Mouse (Mus musculus) B cell, adult 2 months (primary cell): ENCODE measurements around the gene Neurl4.
"Not testable (repeated sequence)": the region's sequence is repeated elsewhere in the genome, so short reads cannot be mapped to it uniquely, and the experiment has no call there.

Source experiments
- DNase-seq, 2 experiments: peaks; one replicate each; pipeline ENCODE4 v3.0.0; 2022

Neurl4 gene

DNA sequence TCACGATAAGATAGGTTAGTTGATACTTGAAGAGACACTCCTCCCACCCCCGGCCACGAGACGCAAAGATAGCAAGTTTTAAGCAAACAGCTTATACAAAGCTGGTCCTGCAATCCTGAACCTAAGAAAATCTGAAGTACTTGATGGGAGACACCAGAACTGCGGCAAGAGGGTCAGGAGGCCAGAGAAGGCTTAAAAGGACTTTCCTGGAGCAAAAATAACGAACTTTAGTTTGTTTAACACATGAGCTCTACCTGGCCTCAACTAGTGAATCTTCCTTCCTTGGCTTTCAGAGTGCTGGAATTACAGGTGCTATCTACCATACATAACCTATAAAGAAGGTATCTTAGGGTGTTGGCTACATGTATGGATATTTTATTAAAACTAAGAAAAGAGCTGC is 33.8 kb downstream of the Neurl4 start:
- DNase-seq, result no peak

DNA sequence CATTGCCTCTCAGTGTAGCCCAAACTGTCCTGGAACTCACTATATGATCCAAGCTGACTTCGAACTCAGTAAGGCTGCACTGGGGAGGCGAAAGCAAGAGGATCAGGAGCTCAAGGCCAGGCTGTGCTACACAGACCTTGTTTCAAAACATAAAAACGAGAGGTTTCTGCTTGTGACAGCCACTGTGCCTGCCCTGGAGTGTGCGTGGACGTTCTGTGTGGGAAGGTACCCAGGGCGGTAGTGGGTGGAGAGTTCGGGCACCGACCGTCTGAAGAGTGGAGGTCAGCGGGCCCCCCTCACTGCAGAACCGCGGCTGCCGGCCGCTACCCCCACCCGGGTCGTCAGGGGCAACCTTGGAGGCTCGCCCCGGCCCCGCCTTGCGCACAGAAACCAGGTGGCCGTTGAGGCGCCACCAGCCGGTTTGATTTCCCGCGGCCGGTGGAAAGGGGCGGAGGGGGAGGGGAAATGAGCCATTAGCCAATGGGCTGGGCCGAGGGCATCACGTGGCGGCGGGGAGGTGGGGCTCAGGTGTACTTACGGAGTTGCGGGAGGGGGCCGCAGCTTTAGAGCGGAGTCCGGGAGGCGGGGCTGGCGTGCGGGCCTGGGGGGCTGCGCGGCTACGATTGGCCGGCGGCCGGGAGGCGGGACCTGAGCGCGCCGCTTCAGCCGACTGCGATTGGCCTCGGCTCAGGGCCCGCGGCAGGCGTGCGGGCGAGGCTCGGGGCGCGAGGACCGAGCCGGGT is 34.4 kb downstream of the Neurl4 start, which contains the start of gene Ybx2:
Ybx2 (plus strand) TSS at position 660 of the 743 bp plus-strand sequence.
- peak; percentile 88 to 90 for DNase-seq

DNA sequence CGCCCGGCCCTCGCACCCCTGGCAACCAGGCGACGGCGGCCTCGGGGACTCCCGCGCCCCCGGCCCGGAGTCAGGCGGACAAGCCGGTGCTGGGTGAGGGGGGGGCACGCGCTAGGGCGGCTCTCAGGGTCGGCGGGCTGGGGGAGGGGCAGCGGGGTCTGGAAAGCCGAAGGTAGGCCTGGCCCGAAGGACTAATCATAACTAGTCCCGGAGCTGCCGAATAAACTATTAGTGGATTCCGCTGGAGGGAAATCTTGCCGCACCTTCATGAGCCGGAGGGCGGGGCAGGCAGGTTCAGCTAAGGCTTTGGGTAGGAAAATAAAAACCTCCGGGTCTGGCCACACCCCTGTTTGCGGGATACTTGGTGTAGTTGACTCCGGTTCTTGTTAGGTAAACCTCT is 35.3 kb downstream of the Neurl4 start:
- DNase-seq, result peak in 1 of 2 experiments; percentile 27

DNA sequence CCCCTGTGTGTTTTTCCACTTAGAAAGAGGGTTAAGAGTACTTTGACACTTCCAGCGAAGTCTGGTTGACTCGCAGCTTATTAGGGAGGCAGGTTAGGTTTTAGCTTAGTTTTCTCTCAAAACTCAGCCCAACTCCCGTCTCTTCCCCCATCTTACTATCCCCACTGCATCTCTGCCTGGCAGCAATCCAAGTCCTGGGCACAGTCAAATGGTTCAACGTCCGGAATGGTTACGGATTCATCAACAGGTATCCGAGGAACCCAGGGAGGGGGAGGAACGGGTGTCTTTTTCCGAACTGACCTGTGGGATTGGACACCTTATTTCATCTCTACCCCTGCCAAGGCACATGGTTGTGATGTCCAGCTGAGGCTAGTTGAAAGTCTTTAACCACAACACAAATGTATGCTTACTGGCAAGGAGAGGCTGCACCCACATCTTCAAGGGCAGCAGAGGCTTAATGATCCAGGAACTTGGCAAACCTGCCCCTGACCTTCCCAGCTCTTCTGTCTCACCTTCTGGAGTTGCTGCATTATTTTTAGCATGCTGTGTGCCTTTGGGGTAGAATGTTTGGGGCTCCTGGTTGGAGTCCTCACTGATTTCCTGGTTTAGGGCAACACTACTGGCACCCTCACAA is 36.0 kb downstream of the Neurl4 start:
- no peak for DNase-seq

DNA sequence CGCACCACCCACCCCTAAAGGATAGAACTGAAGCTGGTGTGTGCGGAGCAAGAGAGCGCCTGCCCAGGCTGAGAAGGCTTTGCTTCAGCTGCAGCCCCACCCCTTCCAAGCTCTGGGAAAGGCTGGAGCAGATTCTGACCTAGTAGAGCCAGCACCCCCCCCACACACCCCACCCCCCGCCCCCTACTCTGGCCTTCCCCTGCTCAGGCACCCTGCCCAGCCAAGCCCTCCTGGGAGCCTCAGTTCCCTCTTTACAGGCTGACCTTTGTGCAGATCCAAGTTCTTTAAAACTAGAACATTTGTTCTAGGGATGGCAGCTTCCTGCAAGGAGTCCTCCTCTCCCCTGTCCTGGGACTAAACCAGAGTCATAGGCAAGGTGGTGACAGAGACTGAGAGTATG is 36.5 kb downstream of the Neurl4 start:
- no peak for DNase-seq

DNA sequence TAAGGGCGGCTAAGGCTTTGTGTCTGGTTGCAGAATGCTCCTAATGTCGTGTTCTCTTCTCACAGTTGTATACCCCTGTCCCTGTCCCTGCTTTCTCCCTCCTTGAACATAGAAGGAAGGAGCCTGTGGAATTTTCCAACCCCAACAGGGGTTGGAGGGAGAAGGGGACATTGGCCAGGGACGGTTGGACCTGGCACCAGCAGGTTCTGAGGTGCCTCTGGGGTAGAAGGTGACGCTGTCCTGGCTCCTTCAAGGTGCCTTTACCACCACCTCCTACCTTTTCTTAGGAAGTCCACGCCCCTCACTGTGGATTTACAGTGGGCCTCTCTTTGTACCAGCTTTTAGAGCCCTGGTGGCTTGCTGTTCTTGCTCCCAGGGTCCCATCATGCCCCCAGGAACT is 37.0 kb downstream of the Neurl4 start:
- no peak for DNase-seq

DNA sequence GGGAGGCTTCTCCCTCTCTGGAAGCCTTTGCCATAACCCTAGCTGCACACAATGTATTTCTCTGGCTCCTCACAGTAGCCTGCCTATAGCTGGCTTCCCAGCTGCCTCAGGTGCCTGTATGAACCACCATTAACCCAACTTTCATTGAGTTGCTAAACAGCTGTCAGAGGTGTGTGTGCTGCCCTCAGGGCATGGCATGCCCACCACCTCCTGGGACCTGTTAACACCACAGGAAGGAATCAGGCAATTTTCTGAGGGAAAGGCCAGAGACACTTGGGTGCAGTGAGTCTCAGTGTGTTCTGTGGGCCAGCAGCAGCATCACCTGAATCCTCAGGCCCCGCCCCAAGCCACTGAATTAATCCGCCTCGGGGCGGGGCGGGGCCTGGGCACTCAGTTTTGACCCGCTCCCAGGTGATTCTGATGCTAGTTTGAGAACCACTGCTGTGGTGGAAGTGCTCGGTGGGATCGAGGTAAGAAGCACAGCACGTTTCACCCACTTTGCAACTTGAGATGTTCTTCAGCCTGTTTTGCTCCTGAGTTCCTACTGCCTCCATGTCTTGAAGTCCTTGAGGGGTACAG is 37.6 kb downstream of the Neurl4 start:
- DNase-seq, result no peak

DNA sequence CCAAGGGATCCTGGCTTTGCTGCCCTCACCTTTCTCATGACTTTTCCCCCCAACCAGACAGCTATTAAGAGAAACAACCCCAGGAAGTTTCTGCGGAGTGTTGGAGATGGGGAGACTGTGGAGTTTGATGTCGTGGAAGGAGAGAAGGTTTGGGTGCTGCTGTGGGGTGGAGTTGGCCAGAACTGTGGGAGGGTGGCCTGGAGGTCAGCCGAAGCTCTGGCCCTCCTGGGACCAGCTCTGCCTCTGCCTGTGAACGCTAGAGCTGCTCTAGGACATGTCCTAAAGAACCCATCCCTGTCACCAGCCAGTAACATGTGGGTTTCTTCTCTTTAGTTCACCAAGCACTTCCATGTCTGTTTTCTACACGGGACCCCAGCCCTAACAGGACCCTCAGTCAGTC is 38.3 kb downstream of the Neurl4 start:
- DNase-seq, result no peak

DNA sequence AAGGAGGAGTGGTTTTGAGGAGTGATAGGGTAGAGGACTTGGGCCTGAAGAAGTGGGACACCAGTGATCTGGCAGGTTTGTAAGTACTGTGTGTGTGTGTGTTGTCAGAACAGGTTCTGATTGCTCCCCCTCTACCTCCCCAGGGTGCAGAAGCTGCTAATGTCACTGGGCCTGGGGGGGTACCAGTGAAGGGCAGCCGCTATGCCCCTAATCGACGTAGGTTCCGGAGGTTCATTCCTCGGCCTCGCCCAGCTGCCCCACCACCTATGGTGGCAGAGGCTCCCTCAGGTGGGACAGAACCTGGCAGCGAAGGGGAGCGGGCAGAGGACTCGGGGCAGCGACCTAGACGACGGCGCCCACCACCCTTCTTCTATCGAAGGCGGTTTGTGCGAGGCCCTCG is 38.9 kb downstream of the Neurl4 start:
- no peak for DNase-seq

DNA sequence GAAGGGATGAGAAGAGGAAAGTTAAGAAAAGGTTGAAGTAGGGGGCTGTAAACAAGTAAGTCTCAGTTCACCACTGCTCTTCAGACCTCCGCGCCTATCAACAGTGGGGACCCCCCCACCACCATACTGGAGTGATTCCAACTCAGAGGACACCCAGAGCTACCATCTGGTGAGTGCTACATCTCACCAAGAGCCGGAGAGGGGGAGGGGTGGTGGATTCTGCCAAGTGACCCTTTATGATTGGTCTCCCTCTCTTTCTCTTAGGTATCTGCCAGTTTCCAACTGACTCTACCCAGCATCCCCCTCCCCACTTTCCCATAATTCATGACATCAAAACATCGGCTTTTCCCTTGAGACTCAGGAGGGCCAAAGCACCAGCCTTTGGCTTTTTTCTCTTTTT is 40.1 kb downstream of the Neurl4 start:
- DNase-seq, result no peak

DNA sequence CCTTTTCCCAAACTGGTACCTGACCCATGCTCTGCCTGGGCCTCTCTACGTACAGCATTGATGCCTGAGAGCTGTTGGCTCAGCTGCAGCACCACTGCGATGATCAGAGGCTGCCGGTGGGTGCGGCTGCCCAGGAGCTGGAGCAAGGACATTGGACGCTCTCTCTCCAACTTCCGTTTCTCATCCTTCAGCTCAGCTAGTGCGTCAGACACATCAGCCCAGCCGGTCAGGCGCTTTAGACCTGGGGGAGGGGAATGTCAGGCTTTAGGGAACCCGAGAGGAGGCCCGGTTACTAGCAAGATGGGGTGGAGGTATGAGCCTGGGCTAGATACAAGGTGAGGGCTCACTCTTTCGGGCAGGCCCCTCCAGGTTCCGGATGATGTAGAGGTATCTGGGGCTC is 44.3 kb downstream of the Neurl4 start:
- DNase-seq, result no peak

DNA sequence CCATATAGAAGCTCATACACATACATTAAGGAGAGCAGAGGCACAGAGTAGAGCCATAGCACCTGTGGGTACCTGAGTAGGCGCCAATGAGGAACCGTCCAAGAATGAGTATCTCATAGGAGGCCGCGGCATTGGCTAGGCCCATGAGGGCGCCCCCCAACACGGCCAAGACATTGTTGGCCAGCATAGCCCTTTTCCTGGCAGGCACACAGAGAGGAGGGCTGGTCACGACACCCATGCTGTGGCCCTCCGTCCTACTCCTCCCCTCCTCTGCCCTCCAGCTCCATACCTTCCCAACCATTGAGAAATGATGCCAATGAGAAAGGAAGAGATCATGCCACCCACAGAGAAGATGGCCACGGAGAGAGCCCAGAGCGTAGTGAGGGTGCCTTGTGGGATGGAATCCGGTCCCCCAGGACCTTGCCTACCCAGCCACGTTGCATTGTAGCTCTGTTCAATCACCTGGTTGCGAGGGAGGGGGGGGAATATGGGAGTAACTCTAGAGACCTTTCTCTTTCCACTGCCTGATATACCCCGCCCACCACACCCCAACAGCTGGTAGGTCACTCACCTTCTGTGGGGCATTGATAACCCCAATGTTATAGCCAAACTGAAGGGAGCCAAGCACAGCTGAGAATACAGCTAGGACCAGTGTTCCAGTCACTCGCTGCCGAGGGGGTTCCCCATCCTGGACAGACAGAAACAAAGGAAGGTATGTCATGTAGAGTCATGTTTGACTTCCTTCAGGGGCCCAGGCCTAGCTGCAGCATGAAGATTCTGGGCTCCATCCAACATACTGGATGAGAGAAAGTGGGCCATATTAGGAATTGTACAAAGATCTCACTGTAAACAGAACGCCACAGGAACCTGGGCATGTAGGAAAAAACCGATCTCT is 45.4 kb downstream of the Neurl4 start:
- DNase-seq, result no peak

DNA sequence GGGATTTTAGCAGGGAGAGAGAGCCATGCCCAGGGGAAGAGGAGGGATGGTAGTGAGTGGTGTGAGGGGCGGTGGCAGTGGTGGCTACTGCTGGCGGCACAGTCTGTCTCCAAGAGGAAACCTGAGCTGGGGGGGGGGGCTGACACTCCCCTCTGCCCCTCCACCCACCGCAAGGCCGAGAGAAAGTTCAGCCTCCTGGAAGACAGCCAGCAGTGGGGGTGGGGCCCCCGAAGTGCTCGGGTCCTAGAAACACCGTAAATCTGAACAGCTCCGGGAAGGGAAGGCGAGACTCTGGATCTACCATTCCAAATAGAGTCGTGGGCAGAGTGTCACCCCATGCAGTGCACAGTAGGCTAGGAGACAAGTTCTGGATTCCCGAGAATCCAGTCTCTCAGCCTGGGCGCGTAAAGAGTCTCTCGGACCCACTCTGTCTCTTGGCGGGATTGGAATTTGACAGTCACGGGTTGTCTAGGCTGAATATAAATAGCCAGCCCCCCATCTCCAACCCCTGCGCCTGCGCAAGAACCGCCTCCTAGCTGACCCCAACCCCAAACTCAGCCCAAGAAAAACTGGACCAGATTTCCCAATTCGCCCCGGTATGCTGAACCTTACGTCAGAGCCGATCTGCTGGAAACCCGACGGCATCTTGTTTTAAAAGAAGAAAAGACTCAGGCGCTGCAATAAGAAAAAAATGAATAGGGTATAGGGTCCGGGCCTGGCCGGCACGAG is 46.6 kb downstream of the Neurl4 start:
- DNase-seq, result no peak

DNA sequence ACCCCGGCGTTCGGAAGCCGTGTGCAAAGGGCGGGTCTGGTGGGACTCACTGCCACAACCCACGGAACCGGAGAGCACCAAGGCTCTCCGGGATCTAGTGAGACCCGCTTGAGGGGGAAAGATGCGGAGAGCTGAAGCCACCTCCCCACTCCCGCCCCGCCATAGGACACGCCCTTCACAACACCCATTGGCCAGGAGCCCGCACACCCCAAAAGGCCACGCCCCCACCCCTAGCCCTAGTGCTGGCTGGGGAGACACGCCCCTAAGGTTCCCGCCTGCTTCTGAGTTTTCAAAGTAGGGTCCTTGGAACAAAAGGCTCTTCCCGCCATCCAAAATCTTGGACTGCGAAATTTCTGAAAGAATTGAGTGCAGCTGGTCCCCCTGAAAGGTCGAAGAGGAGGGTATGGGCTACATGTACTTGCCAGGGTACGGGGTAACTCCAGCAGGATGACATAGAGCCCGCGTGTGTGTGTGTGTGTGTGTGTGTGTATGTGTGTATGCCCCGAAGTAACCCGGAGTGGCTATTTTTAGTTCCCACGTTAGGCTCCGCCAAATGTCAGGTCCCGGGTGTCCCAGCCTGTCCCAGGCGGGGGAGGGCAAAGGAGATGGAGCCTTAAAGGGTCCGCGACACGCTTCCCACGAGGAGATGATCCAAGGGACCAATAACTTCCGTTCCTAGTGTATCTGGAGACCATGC is 47.3 kb downstream of the Neurl4 start, which contains the start of gene Slc2a4:
Slc2a4 (minus strand) TSS at position 123 of the 697 bp plus-strand sequence.
- DNase-seq, result peak; percentile 87 to 90

DNA sequence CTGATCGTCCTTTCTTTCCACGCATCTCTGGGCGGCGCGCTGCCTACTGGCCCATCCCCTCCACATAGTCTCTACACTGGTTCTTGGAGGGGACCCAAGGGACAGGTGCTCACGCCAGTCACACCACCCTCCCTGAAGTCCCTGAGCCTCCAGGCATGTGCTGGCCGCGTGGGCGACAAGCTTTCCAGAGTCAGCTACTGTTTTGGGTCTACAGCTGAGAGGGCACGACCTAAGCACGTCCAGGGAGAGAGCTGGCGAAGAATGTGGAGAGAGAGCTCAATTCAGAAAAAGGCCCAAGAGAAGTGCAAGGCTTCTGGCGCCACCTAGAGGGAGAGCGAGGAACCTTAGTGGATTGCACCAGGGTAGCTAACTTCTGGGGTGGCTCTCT is 47.9 kb downstream of the Neurl4 start:
- peak; percentile 92 to 93 for DNase-seq

DNA sequence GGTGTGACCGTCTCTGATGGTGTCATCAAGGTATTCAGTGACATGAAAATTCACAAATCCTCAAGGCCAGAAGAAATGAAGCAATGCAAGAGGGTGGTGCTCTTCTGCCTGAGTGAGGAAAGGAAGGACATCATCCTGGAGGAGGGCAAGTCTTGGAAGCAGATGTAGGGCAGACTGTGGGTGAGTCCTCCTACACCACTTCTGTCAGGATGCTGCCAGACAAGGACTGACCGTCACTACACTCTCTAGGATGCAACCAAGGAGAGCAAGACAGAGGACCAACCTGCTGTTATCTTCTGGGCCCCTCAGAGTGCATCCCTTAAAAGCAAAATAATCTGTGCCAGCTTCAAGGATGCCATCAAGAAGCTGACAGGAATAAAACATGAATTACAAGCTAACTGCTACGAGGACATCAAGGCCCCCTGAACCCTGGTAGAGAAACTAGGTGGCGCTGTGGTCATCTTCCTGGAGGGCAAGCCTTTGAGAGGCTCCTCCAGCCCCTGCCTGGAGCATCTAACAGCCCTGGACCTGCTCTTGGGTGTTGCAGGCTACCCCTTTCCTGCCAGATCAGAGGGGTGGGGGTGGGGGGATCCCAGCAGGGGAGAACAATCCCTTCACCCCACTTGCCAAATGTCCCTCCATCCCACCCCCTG is 50.1 kb downstream of the Neurl4 start:
- DNase-seq, result peak; percentile 42 to 44

DNA sequence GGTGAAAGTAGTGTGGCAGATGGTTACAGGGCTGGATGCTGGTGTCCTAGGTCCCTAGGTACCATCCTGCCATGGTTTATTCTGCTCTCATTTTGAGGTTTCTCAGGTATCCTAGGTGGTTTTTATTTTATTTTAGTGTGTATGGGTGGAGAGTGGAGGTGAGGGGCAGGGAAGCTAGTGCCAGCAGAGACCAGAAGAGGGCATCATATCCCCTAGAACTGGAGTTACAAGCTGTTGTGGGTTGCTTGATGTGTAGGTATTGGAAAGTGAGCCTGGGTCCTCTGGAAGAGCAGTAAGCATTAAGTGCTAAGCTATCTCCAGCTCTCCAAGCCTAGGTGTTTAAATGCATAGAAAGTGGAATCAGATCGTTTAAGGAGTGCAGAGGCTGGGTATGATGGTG is 51.4 kb downstream of the Neurl4 start:
- DNase-seq, result no peak

DNA sequence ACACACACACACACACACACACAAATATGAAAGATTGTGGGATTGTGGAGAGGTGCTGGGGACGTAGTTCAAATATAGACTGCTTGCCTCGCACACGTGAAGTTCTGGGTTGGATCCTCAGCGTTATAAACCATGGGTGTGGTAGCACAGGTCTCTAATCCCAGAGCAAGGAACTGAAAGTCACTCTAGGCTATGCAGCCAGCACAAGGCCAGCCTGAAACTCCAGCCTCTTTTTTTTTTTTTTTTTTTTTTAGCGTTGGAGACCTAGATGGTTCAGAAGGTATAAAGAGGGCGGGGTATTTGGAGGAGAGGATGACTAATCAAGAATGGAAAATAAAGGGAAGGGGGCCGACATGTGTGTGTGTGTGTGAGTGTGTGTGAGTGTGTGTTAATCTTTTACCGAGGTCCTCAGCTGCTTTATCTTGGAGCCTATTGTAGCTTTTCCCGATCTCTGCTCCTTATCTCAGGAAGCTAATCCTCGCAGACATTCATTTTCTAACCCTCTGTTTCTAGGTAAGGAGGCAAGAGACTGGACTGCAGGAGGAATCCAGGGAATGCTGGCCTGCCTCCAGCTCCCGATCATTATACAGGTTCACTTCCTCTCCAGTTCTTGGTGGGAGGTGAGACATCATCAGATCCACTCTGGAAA is 52.5 kb downstream of the Neurl4 start:
- DNase-seq, result no peak

DNA sequence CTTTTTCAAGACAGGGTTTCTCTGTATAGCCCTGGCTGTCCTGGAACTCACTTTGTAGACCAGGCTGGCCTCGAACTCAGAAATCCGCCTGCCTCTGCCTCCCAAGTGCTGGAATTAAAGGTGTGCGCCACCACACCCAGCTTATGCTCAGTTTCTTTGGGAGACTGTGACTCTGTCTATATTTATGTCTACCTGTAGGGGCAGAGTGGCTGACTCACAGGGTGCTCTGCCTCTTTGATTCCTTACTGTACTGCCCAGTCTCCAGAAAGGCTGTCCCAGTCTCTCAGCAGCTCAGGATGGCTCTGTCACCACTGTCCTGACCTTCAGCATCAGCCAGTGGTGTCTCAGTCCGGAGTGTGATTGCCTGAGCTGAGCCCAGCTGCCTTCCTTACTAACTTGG is 54.7 kb downstream of the Neurl4 start:
- not testable (repeated sequence) for DNase-seq

DNA sequence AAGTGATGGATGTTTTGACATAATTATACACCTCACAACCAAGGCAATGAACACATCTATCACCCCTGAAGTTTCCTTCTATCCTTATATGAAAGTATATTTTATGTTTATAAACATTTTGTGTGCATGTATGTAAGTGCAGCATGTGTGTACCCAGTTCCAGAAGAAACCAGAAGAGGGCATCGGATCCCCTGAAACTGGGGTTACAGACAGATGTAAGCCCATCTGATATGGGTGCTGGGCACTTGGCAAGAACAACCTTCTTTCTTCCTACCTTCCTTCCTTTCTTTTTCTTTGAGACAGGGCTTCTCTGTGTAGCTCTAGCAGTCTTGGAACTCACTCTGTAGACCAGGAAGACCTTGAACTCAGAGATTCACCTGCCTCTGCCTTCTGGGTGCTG is 55.3 kb downstream of the Neurl4 start:
- peak in 1 of 2 experiments; percentile 26 for DNase-seq

DNA sequence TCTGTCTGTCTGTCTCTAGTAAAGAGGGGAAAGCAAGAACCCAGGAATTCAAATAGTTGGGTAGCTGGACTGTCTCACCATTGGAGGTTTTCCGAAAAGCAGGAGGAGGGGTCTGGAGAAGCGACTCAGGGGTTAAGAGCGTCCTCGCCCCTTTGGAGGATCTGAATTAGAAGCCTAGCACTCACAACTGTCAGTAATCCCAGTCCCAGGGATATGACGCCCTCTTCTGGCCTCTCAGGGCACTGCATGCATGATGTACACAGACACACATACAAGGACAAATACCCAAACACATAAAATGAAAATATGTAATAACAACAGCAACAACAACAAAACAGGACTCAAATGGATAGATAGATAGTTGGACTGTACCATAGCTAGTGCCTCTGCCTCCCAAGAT is 59.7 kb downstream of the Neurl4 start:
- peak; percentile 40 to 51 for DNase-seq
